Mouse (Mus musculus): Measurements from ENCODE around the gene Gm5799.
"Not testable (repeated sequence)": the region's sequence is repeated elsewhere in the genome, so short reads cannot be mapped to it uniquely, and the experiment has no call there.

- not testable (repeated sequence) for TF ChIP-seq TCF12 (IDR thresholded peaks at IDR 0.05; ENCODE audit: insufficient read depth, poor library complexity, severe bottlenecking); USF1 (IDR thresholded peaks at IDR 0.05; ENCODE audit: low read depth); MYOD1 (IDR thresholded peaks at IDR 0.05; ENCODE audit: control insufficient read depth in 1 of 3, insufficient read length in 2 of 3, low read depth in 2 of 3)
Measured at GRCm38 (mm10) chr14:43543276-43543675, at the start of gene Gm5799.
